Mouse (Mus musculus) hindbrain, embryonic 11.5 days (tissue): ENCODE measurements around the gene Gm6034. TPM values are rescaled to one million over a fixed set of nuclear protein-coding genes. Genes with fewer than 3 reads are reported as not detected.
A peak's percentile ranks its signal among the peaks of the same experiment; 100 is the strongest.
"Not testable (repeated sequence)": the region's sequence is repeated elsewhere in the genome, so short reads cannot be mapped to it uniquely, and the experiment has no call there.

Experiments
- ATAC-seq: fragments of 200-750 bp; cut with Nextera tagmentation; 2 replicates; pipeline ENCODE4 v1.8.0; 2017; ENCODE audit warnings: mild to moderate bottlenecking, moderate TSS enrichment, moderate library complexity; ENCODE audit not compliant: low FRiP score
- DNase-seq: peaks from one replicate; pipeline ENCODE4 v3.0.0-alpha.2; 2015; ENCODE audit warnings: low spot score
- H3K27ac ChIP-seq: fragments of 300-500 bp; sonication (generic); 2 replicates; pipeline ENCODE4 v1.5.1; 2014; ENCODE audit warnings: mild to moderate bottlenecking, low read depth, low read length
- H3K27me3 ChIP-seq: fragments of 300-500 bp; sonication (generic); 2 replicates; pipeline ENCODE4 v1.6.1; 2014; ENCODE audit warnings: mild to moderate bottlenecking, low read length, moderate library complexity, mixed read lengths; ENCODE audit not compliant: control insufficient read depth, insufficient read depth
- H3K36me3 ChIP-seq: fragments of 300-500 bp; sonication (generic); 2 replicates; pipeline ENCODE4 v1.6.1; 2014; ENCODE audit warnings: mild to moderate bottlenecking, low read length, moderate library complexity, mixed read lengths; ENCODE audit not compliant: control insufficient read depth, insufficient read depth
- H3K4me1 ChIP-seq: fragments of 300-500 bp; sonication (generic); replicated peaks from 2 replicates; pipeline ENCODE4 v1.6.1; 2014; ENCODE audit warnings: low read length, mixed read lengths; ENCODE audit not compliant: control insufficient read depth, insufficient read depth
- H3K4me2 ChIP-seq: fragments of 300-500 bp; sonication (generic); replicated peaks from 2 replicates; pipeline ENCODE4 v1.6.1; 2014; ENCODE audit warnings: mild to moderate bottlenecking, low read depth, low read length
- H3K4me3 ChIP-seq: fragments of 300-500 bp; sonication (generic); 2 replicates; pipeline ENCODE4 v1.5.1; 2014; ENCODE audit warnings: low read depth, low read length
- H3K9ac ChIP-seq: fragments of 300-500 bp; sonication (generic); 2 replicates; pipeline ENCODE4 v1.6.1; 2014; ENCODE audit warnings: low read depth, low read length
- H3K9me3 ChIP-seq: fragments of 300-500 bp; sonication (generic); 2 replicates; pipeline ENCODE4 v1.6.1; 2016; ENCODE audit warnings: low read length; ENCODE audit not compliant: control insufficient read depth
- WGBS: fragments of 180-500 bp; shearing (Covaris S2); extraction: QIAGEN DNeasy Blood & Tissue Kit; methylation state at CpG from one replicate; pipeline ENCODE4 v1.1.7; 2014; 5-methylcytosine and 5-hydroxymethylcytosine counted together
- polyA plus RNA-seq: library from polyadenylated mRNA; unstranded; fragments of >200 nt; fragmentation: Nextera tagmentation; extraction: Ambion mirVana; gene quantifications from 2 replicates; pipeline ENCODE4 v1.2.1, GENCODE M21; 2014

Gene Gm6034
- polyA plus RNA-seq, 1 experiment from 2014 or later = not detected

GRCm38 (mm10) chr17:36083266-36083869, 40.6 kb downstream of the Gm6034 start:
- Histone ChIP-seq H3K27ac (no peak overlapping the region), H3K36me3 (no peaks in the 10 kb centered on the region), H3K9me3 (no peaks in the 10 kb centered on the region), H3K4me2 (peak overlapping the region; percentile 98), H3K9ac (peak overlapping the region; percentile 51), H3K4me3 (peak overlapping the region; percentile 47), H3K4me1 (no peaks in the 10 kb centered on the region), H3K27me3 (0 out of 2 replicates have a peak, but pooled peaks cover 2% of the 10 kb centered on the region)
- ATAC-seq (peak; percentile 85), DNase-seq (no peak)
- under 1% methylated on average over 46 of the region's 46 CpGs for WGBS

GRCm38 (mm10) chr17:36083870-36084451, 41.2 kb downstream of the Gm6034 start:
- Histone ChIP-seq H3K36me3 (no peaks in the 10 kb centered on the region), H3K4me1 (no peaks in the 10 kb centered on the region), H3K27me3 (0 out of 2 replicates have a peak, but pooled peaks cover 2% of the 10 kb centered on the region), H3K27ac (no peak overlapping the region), H3K9me3 (no peaks in the 10 kb centered on the region), H3K4me3 (peak overlapping the region; percentile 47), H3K4me2 (peak overlapping the region; percentile 98), H3K9ac (peak overlapping the region; percentile 51)
- peak; percentile 77 for ATAC-seq
- peak; percentile 64 for DNase-seq
- 0% methylated on average over 31 of the region's 42 CpGs for WGBS

GRCm38 (mm10) chr17:36085976-36086375, 43.2 kb downstream of the Gm6034 start:
- H3K27ac ChIP-seq, ATAC-seq, H3K9me3 ChIP-seq, H3K4me1 ChIP-seq, H3K4me2 ChIP-seq, H3K36me3 ChIP-seq, DNase-seq, H3K9ac ChIP-seq, H3K4me3 ChIP-seq, H3K27me3 ChIP-seq: not testable (repeated sequence)
- 70% methylated on average over 1 of the region's 1 CpGs for WGBS

- H3K4me3 ChIP-seq, H3K27me3 ChIP-seq, H3K4me2 ChIP-seq, H3K9me3 ChIP-seq, DNase-seq, ATAC-seq, H3K4me1 ChIP-seq, H3K9ac ChIP-seq, H3K36me3 ChIP-seq, H3K27ac ChIP-seq: not testable (repeated sequence)
- WGBS = no CpG with 5 or more reads among the region's 2 CpGs
These were observed 49.2 kb downstream of the Gm6034 start for GRCm38 (mm10) chr17:36091933-36092332.

GRCm38 (mm10) chr17:36092520-36092919, 49.8 kb downstream of the Gm6034 start:
- ATAC-seq, H3K27ac ChIP-seq, H3K4me2 ChIP-seq, H3K9ac ChIP-seq, H3K9me3 ChIP-seq, DNase-seq, H3K4me1 ChIP-seq, H3K36me3 ChIP-seq, H3K27me3 ChIP-seq, H3K4me3 ChIP-seq: not testable (repeated sequence)

- H3K9ac ChIP-seq = no peak overlapping the region
These were observed 51.2 kb downstream of the Gm6034 start for GRCm38 (mm10) chr17:36093936-36094335.

GRCm38 (mm10) chr17:36099603-36100002, 56.8 kb downstream of the Gm6034 start:
- ATAC-seq, H3K27ac ChIP-seq, DNase-seq, H3K9me3 ChIP-seq, H3K4me2 ChIP-seq, H3K9ac ChIP-seq, H3K36me3 ChIP-seq, H3K4me1 ChIP-seq, H3K4me3 ChIP-seq, H3K27me3 ChIP-seq: not testable (repeated sequence)
- WGBS = 58% methylated on average over 2 of the region's 2 CpGs

More at GRCm38 (mm10) chr17:36093936-36094335, 51.2 kb downstream of the Gm6034 start:
- Histone ChIP-seq H3K9me3 (no peaks in the 10 kb centered on the region), H3K27ac (no peak overlapping the region), H3K27me3 (no peaks in the 10 kb centered on the region), H3K4me2 (no peak overlapping the region), H3K36me3 (no peaks in the 10 kb centered on the region), H3K4me1 (no peaks in the 10 kb centered on the region), H3K4me3 (no peak overlapping the region)
- ATAC-seq (no peak), DNase-seq (no peak)
- 26% methylated on average over 3 of the region's 3 CpGs for WGBS

- WGBS = 89% methylated on average over 11 of the region's 12 CpGs
- not testable (repeated sequence) for H3K9ac ChIP-seq, H3K27me3 ChIP-seq, H3K27ac ChIP-seq, H3K4me3 ChIP-seq, H3K36me3 ChIP-seq, DNase-seq, H3K4me1 ChIP-seq, ATAC-seq, H3K4me2 ChIP-seq, H3K9me3 ChIP-seq
These were observed 59.3 kb downstream of the Gm6034 start for GRCm38 (mm10) chr17:36102091-36102490.
